Mouse (Mus musculus): ENCODE measurements around the gene Gkap1. TPM values are rescaled to one million over a fixed set of nuclear protein-coding genes. Genes with fewer than 3 reads are reported as not detected.

Gene Gkap1
- polyA plus RNA-seq, 2 experiments: 27.3 to 30.9 TPM

DNA sequence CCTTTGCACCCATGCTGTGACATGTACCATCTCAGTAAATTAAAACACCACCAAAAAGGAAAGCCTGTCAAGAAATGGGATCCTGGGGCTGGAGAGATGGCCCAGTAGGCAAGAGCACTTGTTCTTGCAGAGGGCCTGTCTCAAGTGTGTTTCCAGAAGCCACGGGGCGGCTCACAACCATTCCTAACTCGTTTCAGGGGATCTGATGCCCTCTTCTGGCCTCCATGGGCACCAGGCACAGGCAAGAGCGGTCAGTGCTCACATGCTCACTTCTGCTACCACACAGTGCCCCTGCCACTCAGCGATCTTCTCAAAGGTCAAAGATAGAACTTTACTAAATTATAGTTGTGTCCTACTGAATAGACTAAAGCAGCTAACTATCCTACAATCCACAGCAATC is 42.9 kb downstream of the Gkap1 start:
- Histone ChIP-seq H3K36me3 (ENCODE audit: control insufficient read depth, insufficient read depth, low read length) (peaks cover 23% of the 10 kb centered on the region), H3K4me2 (replicated peaks; ENCODE audit: low read depth, low read length, severe bottlenecking) (no peak overlapping the region), H3K9ac (ENCODE audit: low read depth, low read length, severe bottlenecking) (no peak overlapping the region), H3K4me3 (replicated peaks; ENCODE audit: low read length) (no peak overlapping the region), H3K27me3 (ENCODE audit: control insufficient read depth, insufficient read depth, low read length) (no peaks in the 10 kb centered on the region), H3K9me3 (ENCODE audit: control insufficient read depth, low read length) (no peaks in the 10 kb centered on the region), H3K4me1 (ENCODE audit: control insufficient read depth, insufficient read depth, low read length) (no peaks in the 10 kb centered on the region), H3K27ac (replicated peaks; ENCODE audit: low read depth, low read length) (no peak overlapping the region)
- TF ChIP-seq POLR2A (IDR thresholded peaks at IDR 0.05; ENCODE audit: borderline replicate concordance, extremely low read depth, insufficient read depth, insufficient read length): no peak
- DNase-seq (ENCODE audit: low spot score) (no peak), ATAC-seq (ENCODE audit: low FRiP score, low read depth) (no peak)
- WGBS: 44% methylated on average over 5 of the region's 5 CpGs

- H3K4me3 ChIP-seq (replicated peaks; ENCODE audit: low read length): no peak overlapping the region
- ATAC-seq (ENCODE audit: low FRiP score, low read depth) (no peak), DNase-seq (ENCODE audit: low spot score) (no peak)
- H3K27ac ChIP-seq (replicated peaks; ENCODE audit: low read depth, low read length): no peak overlapping the region
- no peak overlapping the region for H3K4me2 ChIP-seq (replicated peaks; ENCODE audit: low read depth, low read length, severe bottlenecking)
- no peak for TF ChIP-seq POLR2A (IDR thresholded peaks at IDR 0.05; ENCODE audit: borderline replicate concordance, extremely low read depth, insufficient read depth, insufficient read length)
- no peaks in the 10 kb centered on the region for H3K4me1 ChIP-seq (ENCODE audit: control insufficient read depth, insufficient read depth, low read length)
- WGBS: 92% methylated on average over 8 of the region's 8 CpGs
- no peak overlapping the region for H3K9ac ChIP-seq (ENCODE audit: low read depth, low read length, severe bottlenecking)
- peaks cover 21% of the 10 kb centered on the region for H3K36me3 ChIP-seq (ENCODE audit: control insufficient read depth, insufficient read depth, low read length)
- H3K9me3 ChIP-seq (ENCODE audit: control insufficient read depth, low read length): no peaks in the 10 kb centered on the region
- H3K27me3 ChIP-seq (ENCODE audit: control insufficient read depth, insufficient read depth, low read length): no peaks in the 10 kb centered on the region
Measured at GRCm38 (mm10) chr13:58232070-58232469, 43.4 kb downstream of the Gkap1 start.

DNA sequence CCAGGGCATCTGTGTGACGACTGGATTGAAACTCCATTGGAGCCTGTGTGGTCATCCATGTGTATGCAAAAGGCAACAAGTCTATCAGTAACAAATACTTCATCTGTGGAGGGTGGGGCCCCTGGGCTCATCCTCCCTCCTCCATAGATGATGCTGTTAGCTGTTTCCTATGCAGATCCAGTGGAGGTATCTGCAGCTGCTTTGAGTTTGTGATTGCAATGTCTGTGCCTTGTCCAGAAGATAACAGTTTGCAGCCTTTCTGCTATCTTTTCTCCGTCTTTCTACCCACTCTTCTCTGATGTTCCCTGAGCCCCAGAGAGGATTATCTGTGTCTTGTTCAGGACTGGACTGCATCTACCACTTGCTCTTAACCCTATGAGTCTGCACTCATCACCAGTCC is 46.9 kb downstream of the Gkap1 start:
- TF ChIP-seq POLR2A (IDR thresholded peaks at IDR 0.05; ENCODE audit: borderline replicate concordance, extremely low read depth, insufficient read depth, insufficient read length): no peak
- Histone ChIP-seq H3K9me3 (ENCODE audit: control insufficient read depth, low read length) (no peaks in the 10 kb centered on the region), H3K27me3 (ENCODE audit: control insufficient read depth, insufficient read depth, low read length) (no peaks in the 10 kb centered on the region), H3K4me3 (replicated peaks; ENCODE audit: low read length) (no peak overlapping the region), H3K27ac (replicated peaks; ENCODE audit: low read depth, low read length) (no peak overlapping the region), H3K4me2 (replicated peaks; ENCODE audit: low read depth, low read length, severe bottlenecking) (no peak overlapping the region), H3K4me1 (ENCODE audit: control insufficient read depth, insufficient read depth, low read length) (no peaks in the 10 kb centered on the region), H3K9ac (ENCODE audit: low read depth, low read length, severe bottlenecking) (no peak overlapping the region), H3K36me3 (ENCODE audit: control insufficient read depth, insufficient read depth, low read length) (peaks cover 2% of the 10 kb centered on the region)
- 91% methylated on average over 2 of the region's 2 CpGs for WGBS
- DNase-seq (ENCODE audit: low spot score) (no peak), ATAC-seq (ENCODE audit: low FRiP score, low read depth) (no peak)

- DNase-seq (ENCODE audit: low spot score) (no peak), ATAC-seq (ENCODE audit: low FRiP score, low read depth) (no peak)
Measured at GRCm38 (mm10) chr13:58225694-58226093, 49.8 kb downstream of the Gkap1 start.

GRCm38 (mm10) chr13:58220206-58220605 is 55.3 kb downstream of the Gkap1 start:
- ATAC-seq (ENCODE audit: low FRiP score, low read depth): no peak
- Histone ChIP-seq H3K27ac (replicated peaks; ENCODE audit: low read depth, low read length) (no peak overlapping the region), H3K4me3 (replicated peaks; ENCODE audit: low read length) (no peak overlapping the region), H3K36me3 (ENCODE audit: control insufficient read depth, insufficient read depth, low read length) (no peaks in the 10 kb centered on the region), H3K4me1 (ENCODE audit: control insufficient read depth, insufficient read depth, low read length) (peaks cover 6% of the 10 kb centered on the region), H3K4me2 (replicated peaks; ENCODE audit: low read depth, low read length, severe bottlenecking) (no peak overlapping the region), H3K27me3 (ENCODE audit: control insufficient read depth, insufficient read depth, low read length) (no peaks in the 10 kb centered on the region), H3K9me3 (ENCODE audit: control insufficient read depth, low read length) (no peaks in the 10 kb centered on the region), H3K9ac (ENCODE audit: low read depth, low read length, severe bottlenecking) (no peak overlapping the region)
- peak; percentile 49 for DNase-seq (ENCODE audit: low spot score)
- no peak for TF ChIP-seq POLR2A (IDR thresholded peaks at IDR 0.05; ENCODE audit: borderline replicate concordance, extremely low read depth, insufficient read depth, insufficient read length)
- WGBS: 64% methylated on average over 3 of the region's 3 CpGs

More at GRCm38 (mm10) chr13:58225694-58226093, 49.8 kb downstream of the Gkap1 start:
- Histone ChIP-seq H3K4me3 (replicated peaks; ENCODE audit: low read length) (no peak overlapping the region), H3K9ac (ENCODE audit: low read depth, low read length, severe bottlenecking) (no peak overlapping the region), H3K27me3 (ENCODE audit: control insufficient read depth, insufficient read depth, low read length) (no peaks in the 10 kb centered on the region), H3K27ac (replicated peaks; ENCODE audit: low read depth, low read length) (no peak overlapping the region), H3K4me1 (ENCODE audit: control insufficient read depth, insufficient read depth, low read length) (no peaks in the 10 kb centered on the region), H3K9me3 (ENCODE audit: control insufficient read depth, low read length) (no peaks in the 10 kb centered on the region), H3K36me3 (ENCODE audit: control insufficient read depth, insufficient read depth, low read length) (no peaks in the 10 kb centered on the region), H3K4me2 (replicated peaks; ENCODE audit: low read depth, low read length, severe bottlenecking) (no peak overlapping the region)
- WGBS: 82% methylated on average over 8 of the region's 8 CpGs
- TF ChIP-seq POLR2A (IDR thresholded peaks at IDR 0.05; ENCODE audit: borderline replicate concordance, extremely low read depth, insufficient read depth, insufficient read length): no peak

- Histone ChIP-seq H3K36me3 (ENCODE audit: control insufficient read depth, insufficient read depth, low read length) (no peaks in the 10 kb centered on the region), H3K4me3 (replicated peaks; ENCODE audit: low read length) (no peak overlapping the region), H3K4me1 (ENCODE audit: control insufficient read depth, insufficient read depth, low read length) (peaks cover 21% of the 10 kb centered on the region), H3K9me3 (ENCODE audit: control insufficient read depth, low read length) (no peaks in the 10 kb centered on the region), H3K4me2 (replicated peaks; ENCODE audit: low read depth, low read length, severe bottlenecking) (no peak overlapping the region), H3K9ac (ENCODE audit: low read depth, low read length, severe bottlenecking) (no peak overlapping the region), H3K27ac (replicated peaks; ENCODE audit: low read depth, low read length) (no peak overlapping the region), H3K27me3 (ENCODE audit: control insufficient read depth, insufficient read depth, low read length) (no peaks in the 10 kb centered on the region)
- no peak for ATAC-seq (ENCODE audit: low FRiP score, low read depth)
- 92% methylated on average over 2 of the region's 2 CpGs for WGBS
- DNase-seq (ENCODE audit: low spot score): no peak
- TF ChIP-seq POLR2A (IDR thresholded peaks at IDR 0.05; ENCODE audit: borderline replicate concordance, extremely low read depth, insufficient read depth, insufficient read length): no peak
Measured at GRCm38 (mm10) chr13:58217536-58217935, 58.0 kb downstream of the Gkap1 start.
